Comparison of ENCODE assay signal across 14 mouse cellular contexts in the genomic region with DNA sequence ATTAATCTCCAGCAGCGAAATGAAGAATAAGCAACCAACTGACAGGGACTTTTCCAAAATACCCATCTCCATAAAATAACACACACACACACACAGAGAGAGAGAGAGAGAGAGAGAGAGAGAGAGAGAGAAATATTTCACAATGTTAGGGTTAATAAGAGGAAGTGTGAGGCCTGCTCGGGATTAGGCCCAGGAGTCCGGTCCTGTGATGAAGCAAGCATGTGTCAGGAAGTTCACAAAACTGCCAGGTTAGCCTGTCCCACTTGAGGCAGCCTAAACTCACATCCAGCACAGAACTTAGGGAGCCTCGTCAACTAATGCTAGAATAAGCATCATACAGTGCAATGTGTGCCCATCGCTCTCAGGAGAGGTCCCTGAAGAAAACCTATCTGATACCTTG.
"Had no signal": no experiment of that assay in that cellular context is flagged by ENCODE, and none has a peak within 500 bp of the region (broad histone marks: within the 10 kb centered on the region; RNA-seq: fewer than 3 reads in every experiment).

No protein-coding gene starts in this region.

- H3K4me3 ChIP-seq: limb, embryonic 10.5 days; midbrain, embryonic 10.5 days; neural tube, embryonic 12.5 days had no signal

- H3K9me3 ChIP-seq: limb, embryonic 10.5 days; midbrain, embryonic 10.5 days; neural tube, embryonic 12.5 days had no signal

- H3K4me2 ChIP-seq: lung, embryonic 14.5 days; neural tube, embryonic 12.5 days had no signal

- H3K27me3 ChIP-seq: neural tube, embryonic 12.5 days had no signal

- H3K27ac ChIP-seq: kidney, postnatal 0 days; limb, embryonic 10.5 days; liver, embryonic 14.5 days; midbrain, embryonic 10.5 days; neural tube, embryonic 12.5 days had no signal

- DNase-seq: kidney, adult 11 months; kidney, adult 9 months; kidney, postnatal 36 days; lung, embryonic 14.5 days; lung, postnatal 14 days; midbrain, embryonic 14.5 days; right cerebral cortex, postnatal 14 days; thymus, postnatal 4 days had no signal

- ATAC-seq: inflammation-experienced regulatory T-cells, adult 6 months had no signal

- H3K9ac ChIP-seq: liver, embryonic 14.5 days; lung, embryonic 14.5 days; neural tube, embryonic 12.5 days had no signal
